Mouse (Mus musculus) hindbrain, embryonic 11.5 days (tissue): Measurements from ENCODE around the gene Impdh1. TPM values are rescaled to one million over a fixed set of nuclear protein-coding genes. Genes with fewer than 3 reads are reported as not detected.

ENCODE experiments used
- polyA plus RNA-seq: library from polyadenylated mRNA; unstranded; fragments of >200 nt; fragmentation: Nextera tagmentation; extraction: Ambion mirVana; gene quantifications from 2 replicates; pipeline ENCODE4 v1.2.1, GENCODE M21; 2014

Impdh1 gene
- polyA plus RNA-seq, 1 experiment from 2014 or later, result 34.5 TPM

Other genes starting within 250 kb of the Impdh1 start
- not detected in 2 replicates for gene Lep, start 156.1 kb downstream of the Impdh1 start, polyA plus RNA-seq
- 68.1 and 69.0 TPM in 2 replicates for gene Rbm28, start 51.4 kb downstream of the Impdh1 start, polyA plus RNA-seq
- 0.60 and 1.7 TPM in 2 replicates for gene Prrt4, start 36.8 kb downstream of the Impdh1 start, polyA plus RNA-seq
- gene Hilpda, start 56.1 kb upstream of the Impdh1 start, polyA plus RNA-seq, result 35.9 and 37.8 TPM in 2 replicates
- 1.0 TPM in 1 of 2 replicates, not detected in the other for gene Fam71f2, start 63.2 kb upstream of the Impdh1 start, polyA plus RNA-seq
- not detected in 2 replicates for gene Fam71f1, start 102.8 kb upstream of the Impdh1 start, polyA plus RNA-seq
- gene Calu, start 131.7 kb upstream of the Impdh1 start, polyA plus RNA-seq, result 260 and 285 TPM in 2 replicates
- gene Opn1sw, start 172.1 kb upstream of the Impdh1 start, polyA plus RNA-seq, result 0.10 and 0.31 TPM in 2 replicates
- 25.4 and 27.0 TPM in 2 replicates for gene Ccdc136, start 179.9 kb upstream of the Impdh1 start, polyA plus RNA-seq
- gene Flnc, start 216.9 kb upstream of the Impdh1 start, polyA plus RNA-seq, result 2.5 and 2.9 TPM in 2 replicates